Mouse (Mus musculus): ENCODE measurements around the gene Adk. TPM values are rescaled to one million over a fixed set of nuclear protein-coding genes. Genes with fewer than 3 reads are reported as not detected.

Adk gene
- total and polyA plus RNA-seq, 3 experiments = 47.9 to 129 (median 59.0) TPM

- TF ChIP-seq PAX5 (IDR thresholded peaks at IDR 0.05; ENCODE audit: low read length) (no peak), CTCF (conservative IDR thresholded peaks at IDR 0.05 in 1 of 2, IDR thresholded peaks at IDR 0.05 in 1 of 2; ENCODE audit: low read depth in 2 of 2, low read length in 2 of 2) (peak; percentile 28; a peak in 3 of 4 replicates)
Measured at GRCm38 (mm10) chr14:21069594-21069993, 17.2 kb downstream of the Adk start.

GRCm38 (mm10) chr14:21073981-21074380 lies 21.6 kb downstream of the Adk start:
- peaks cover 0 to 2% of the 10 kb centered on the region in 2 experiments for H3K36me3 ChIP-seq (replicated peaks in 1 of 2; ENCODE audit: control insufficient read depth in 1 of 2, insufficient read depth in 1 of 2, low read length in 1 of 2)
- no peak for DNase-seq (ENCODE audit: extremely low read depth)
- no peaks in the 10 kb centered on the region for H3K79me2 ChIP-seq (replicated peaks; ENCODE audit: control insufficient read depth, extremely low read depth, insufficient read depth, poor library complexity, severe bottlenecking)
- dilution Hi-C loops (cut with MboI; ENCODE audit: extremely low pct_ligation_motif_present, extremely low pct_unique_long_range_greater_than_20kb, low sequenced_read_pairs) (no loop called here), in situ Hi-C loops (cut with MboI; ENCODE audit: low pct_ligation_motif_present, low pct_unique_long_range_greater_than_20kb, low sequenced_read_pairs) (no loop called here)
- TF ChIP-seq NRF1 (IDR thresholded peaks at IDR 0.05; ENCODE audit: low read depth, low read length) (no peak), HCFC1 (IDR thresholded peaks at IDR 0.05; ENCODE audit: low read depth, low read length) (no peak), MAFK (IDR thresholded peaks at IDR 0.05; ENCODE audit: insufficient replicate concordance, low read length) (no peak), RCOR1 (conservative IDR thresholded peaks at IDR 0.05; ENCODE audit: low read depth, low read length) (no peak), USF2 (conservative IDR thresholded peaks at IDR 0.05; ENCODE audit: low read depth, low read length) (no peak), ZC3H11A (IDR thresholded peaks at IDR 0.05; ENCODE audit: low read depth, low read length) (no peak), IRF4 (IDR thresholded peaks at IDR 0.05; ENCODE audit: low read depth, low read length) (no peak), SMC3 (IDR thresholded peaks at IDR 0.05; ENCODE audit: low read depth, low read length) (no peak), CHD1 (IDR thresholded peaks at IDR 0.05; ENCODE audit: low read depth, low read length) (no peak), E2F4 (IDR thresholded peaks at IDR 0.05; ENCODE audit: insufficient replicate concordance, low read depth, low read length) (no peak)
- H3K9me3 ChIP-seq (replicated peaks; ENCODE audit: low read length) = no peaks in the 10 kb centered on the region
- no peak overlapping the region for H3K9ac ChIP-seq (ENCODE audit: insufficient read depth, low read depth)
- no peak overlapping the region for H3K27ac ChIP-seq (ENCODE audit: insufficient read depth, low read depth)
- peaks cover 2 to 13% of the 10 kb centered on the region in 2 experiments; a peak in 2 of 4 replicates for H3K4me1 ChIP-seq (ENCODE audit: control insufficient read depth in 1 of 2, insufficient read depth in 2 of 2)
- H3K27me3 ChIP-seq (replicated peaks) = no peaks in the 10 kb centered on the region
- no peak overlapping the region for H3K4me2 ChIP-seq (ENCODE audit: insufficient read depth, low read depth, poor library complexity, severe bottlenecking)
- H3K4me3 ChIP-seq (replicated peaks in 1 of 3; ENCODE audit: low read depth in 2 of 3, low read length in 2 of 3, poor library complexity in 1 of 3) = no peak overlapping the region

More at GRCm38 (mm10) chr14:21069594-21069993, 17.2 kb downstream of the Adk start:
- in situ Hi-C loops (cut with MboI; ENCODE audit: low pct_ligation_motif_present, low pct_unique_long_range_greater_than_20kb, low sequenced_read_pairs) (no loop called here), dilution Hi-C loops (cut with MboI; ENCODE audit: extremely low pct_ligation_motif_present, extremely low pct_unique_long_range_greater_than_20kb, low sequenced_read_pairs) (no loop called here)
- Histone ChIP-seq H3K4me3 (replicated peaks in 1 of 3; ENCODE audit: low read depth in 2 of 3, low read length in 2 of 3, poor library complexity in 1 of 3) (no peak overlapping the region), H3K27me3 (replicated peaks) (no peaks in the 10 kb centered on the region), H3K79me2 (replicated peaks; ENCODE audit: control insufficient read depth, extremely low read depth, insufficient read depth, poor library complexity, severe bottlenecking) (no peaks in the 10 kb centered on the region), H3K9me3 (replicated peaks; ENCODE audit: low read length) (no peaks in the 10 kb centered on the region), H3K4me2 (ENCODE audit: insufficient read depth, low read depth, poor library complexity, severe bottlenecking) (no peak overlapping the region), H3K9ac (ENCODE audit: insufficient read depth, low read depth) (no peak overlapping the region), H3K4me1 (ENCODE audit: control insufficient read depth in 1 of 2, insufficient read depth in 2 of 2) (no peaks in the 10 kb centered on the region), H3K27ac (ENCODE audit: insufficient read depth, low read depth) (no peak overlapping the region), H3K36me3 (replicated peaks in 1 of 2; ENCODE audit: control insufficient read depth in 1 of 2, insufficient read depth in 1 of 2, low read length in 1 of 2) (peaks cover 0 to 4% of the 10 kb centered on the region in 2 experiments)
- no peak for DNase-seq (ENCODE audit: extremely low read depth)

All from CH12.LX (cell line).